Comparison of ENCODE assay signal across 22 mouse cellular contexts in genomic region chr10:29432935-29433453, GRCm38 (mm10).
DNase-seq lines count a peak whose midpoint lies in the region; ATAC-seq and TF ChIP-seq lines count a peak whose summit lies in the region.
"Had no signal": no experiment of that assay in that cellular context is flagged by ENCODE, and none has a peak within 500 bp of the region (broad histone marks: within the 10 kb centered on the region; RNA-seq: fewer than 3 reads in every experiment).

No protein-coding gene starts in this region.

- TF ChIP-seq POLR2A in kidney, adult 2 months (IDR thresholded peaks at IDR 0.05; ENCODE audit: low read depth, low read length) = no peak

- no peak overlapping the region for H3K4me3 ChIP-seq in forebrain, postnatal 0 days (ENCODE audit: low read depth, low read length)
- H3K4me3 ChIP-seq in forebrain, embryonic 11.5 days (ENCODE audit: low read depth, low read length) = no peak overlapping the region
- no peak overlapping the region for H3K4me3 ChIP-seq in kidney, adult 2 months (ENCODE audit: insufficient read depth, low read depth, low read length)
- H3K4me3 ChIP-seq: embryonic facial prominence, embryonic 13.5 days; forebrain, embryonic 13.5 days; gastrocnemius, adult 2 months; heart, embryonic 12.5 days; hindbrain, embryonic 10.5 days had no signal

- DNase-seq in forebrain, postnatal 0 days = no peak
- DNase-seq in forebrain, embryonic 11.5 days (ENCODE audit: low spot score) = no peak
- DNase-seq in layer of hippocampus, adult 18-20 months (ENCODE audit: low spot score in 2 of 2) = peak; percentile 8 to 57
- DNase-seq in layer of hippocampus, postnatal 25 days (ENCODE audit: extremely low spot score in 1 of 2, low spot score in 1 of 2) = no peak
- peak; percentile 8 for DNase-seq in right cerebral cortex, postnatal 25 days
- DNase-seq in right cerebral cortex, postnatal 14 days = no peak
- DNase-seq in thymus, postnatal 36 days = no peak
- no peak for DNase-seq in kidney, adult 2 months
- DNase-seq: adrenal gland, postnatal 10 days; B cell, adult 2 months; cerebellum, adult 11-12 months; cerebellum, adult 9-10 months; cerebellum, postnatal 25 days; gastrocnemius, adult 2 months; gastrocnemius, postnatal 25 days had no signal

- H3K9me3 ChIP-seq in forebrain, postnatal 0 days (ENCODE audit: low read length) = no peaks in the 10 kb centered on the region
- no peaks in the 10 kb centered on the region for H3K9me3 ChIP-seq in forebrain, embryonic 11.5 days (ENCODE audit: control insufficient read depth, low read length)
- H3K9me3 ChIP-seq: embryonic facial prominence, embryonic 13.5 days; forebrain, embryonic 13.5 days; G1E; heart, embryonic 12.5 days; hindbrain, embryonic 10.5 days had no signal

- H3K27me3 ChIP-seq in forebrain, postnatal 0 days (ENCODE audit: insufficient read depth, low read length) = no peaks in the 10 kb centered on the region
- no peaks in the 10 kb centered on the region for H3K27me3 ChIP-seq in forebrain, embryonic 11.5 days (ENCODE audit: control insufficient read depth, insufficient read depth, low read length)
- no peaks in the 10 kb centered on the region for H3K27me3 ChIP-seq in kidney, adult 2 months (replicated peaks; ENCODE audit: control insufficient read depth, insufficient read depth, low read length)
- H3K27me3 ChIP-seq: embryonic facial prominence, embryonic 13.5 days; forebrain, embryonic 13.5 days; heart, embryonic 12.5 days had no signal

- 76% methylated on average over 1 of the region's 1 CpGs for WGBS in forebrain, postnatal 0 days
- WGBS in forebrain, embryonic 11.5 days = 94% methylated on average over 1 of the region's 1 CpGs
- WGBS in kidney, adult 2 months = 87% methylated on average over 1 of the region's 1 CpGs

- no peak overlapping the region for H3K9ac ChIP-seq in forebrain, postnatal 0 days
- H3K9ac ChIP-seq in forebrain, embryonic 11.5 days (ENCODE audit: low read length) = no peak overlapping the region
- H3K9ac ChIP-seq: embryonic facial prominence, embryonic 13.5 days; forebrain, embryonic 13.5 days; heart, embryonic 12.5 days; hindbrain, embryonic 14.5 days had no signal

- no peaks in the 10 kb centered on the region for H3K36me3 ChIP-seq in forebrain, postnatal 0 days (ENCODE audit: insufficient read depth)
- no peaks in the 10 kb centered on the region for H3K36me3 ChIP-seq in forebrain, embryonic 11.5 days (ENCODE audit: control insufficient read depth, insufficient read depth, low read length)
- no peaks in the 10 kb centered on the region for H3K36me3 ChIP-seq in kidney, adult 2 months (ENCODE audit: control insufficient read depth, insufficient read depth, low read length)
- H3K36me3 ChIP-seq: embryonic facial prominence, embryonic 13.5 days; G1E; heart, embryonic 12.5 days; hindbrain, embryonic 10.5 days had no signal

- H3K4me2 ChIP-seq in forebrain, postnatal 0 days (ENCODE audit: low read depth) = no peak overlapping the region
- no peak overlapping the region for H3K4me2 ChIP-seq in forebrain, embryonic 11.5 days (ENCODE audit: low read depth, low read length, severe bottlenecking)
- H3K4me2 ChIP-seq: embryonic facial prominence, embryonic 13.5 days; forebrain, embryonic 13.5 days; heart, embryonic 12.5 days; hindbrain, embryonic 14.5 days had no signal

- no peak for TF ChIP-seq CTCF in forebrain, postnatal 0 days (IDR thresholded peaks at IDR 0.05; ENCODE audit: low read depth)
- no peak for TF ChIP-seq CTCF in kidney, adult 2 months (conservative IDR thresholded peaks at IDR 0.05; ENCODE audit: insufficient read depth, insufficient read length, low read depth, low read length)

- ATAC-seq in forebrain, postnatal 0 days = peak; percentile 67
- no peak for ATAC-seq in forebrain, embryonic 11.5 days (replicated peaks; ENCODE audit: low FRiP score)
- ATAC-seq: CD4-positive, CD25-positive, alpha-beta regulatory T cell, adult 4 months; forebrain, embryonic 13.5 days had no signal

- H3K4me1 ChIP-seq in forebrain, postnatal 0 days (ENCODE audit: insufficient read depth) = no peaks in the 10 kb centered on the region
- no peaks in the 10 kb centered on the region for H3K4me1 ChIP-seq in forebrain, embryonic 11.5 days (replicated peaks; ENCODE audit: control insufficient read depth, insufficient read depth, low read length)
- no peaks in the 10 kb centered on the region for H3K4me1 ChIP-seq in kidney, adult 2 months (ENCODE audit: control insufficient read depth, insufficient read depth, low read length)
- H3K4me1 ChIP-seq: embryonic facial prominence, embryonic 13.5 days; forebrain, embryonic 13.5 days; heart, embryonic 12.5 days; hindbrain, embryonic 10.5 days had no signal

- no peak overlapping the region for H3K27ac ChIP-seq in forebrain, postnatal 0 days (ENCODE audit: low read depth, low read length)
- H3K27ac ChIP-seq in forebrain, embryonic 11.5 days (ENCODE audit: low read depth, low read length) = no peak overlapping the region
- H3K27ac ChIP-seq in kidney, adult 2 months (ENCODE audit: insufficient read depth, low read depth, low read length) = no peak overlapping the region
- H3K27ac ChIP-seq: embryonic facial prominence, embryonic 13.5 days; forebrain, embryonic 13.5 days; gastrocnemius, adult 2 months; hindbrain, embryonic 10.5 days; hindbrain, embryonic 14.5 days had no signal

Comparison
In these comparisons a context has a peak if more than half of its experiments do, and no peak if none do; other contexts are left out.
1. DNase-seq: peak in layer of hippocampus, adult 18-20 months (2 of 2) and right cerebral cortex, postnatal 25 days (single experiment); none in forebrain, postnatal 0 days (single experiment), forebrain, embryonic 11.5 days (single experiment), layer of hippocampus, postnatal 25 days (0 of 2), right cerebral cortex, postnatal 14 days (single experiment), thymus, postnatal 36 days (0 of 2) and kidney, adult 2 months (single experiment).